Comparison of ENCODE assay signal across 9 mouse cellular contexts in genomic region chr7:118993597-118994230, GRCm38 (mm10). TPM values are rescaled to one million over a fixed set of nuclear protein-coding genes. Genes with fewer than 3 reads are reported as not detected.
A peak's percentile ranks its signal among the peaks of the same experiment; 100 is the strongest.
DNase-seq lines count a peak whose midpoint lies in the region; ATAC-seq and TF ChIP-seq lines count a peak whose summit lies in the region.
"Had no signal": no experiment of that assay in that cellular context is flagged by ENCODE, and none has a peak within 500 bp of the region (broad histone marks: within the 10 kb centered on the region; RNA-seq: fewer than 3 reads in every experiment).

No protein-coding gene starts in this region.

- no peaks in the 10 kb centered on the region for H3K79me2 ChIP-seq in heart, adult 2 months (replicated peaks; ENCODE audit: control insufficient read depth, insufficient read depth, low read length)

- TF ChIP-seq EP300 in heart, adult 2 months (IDR thresholded peaks at IDR 0.05; ENCODE audit: insufficient read depth, low read depth, low read length) = no peak
- TF ChIP-seq EP300 in ES-Bruce4 (IDR thresholded peaks at IDR 0.05; ENCODE audit: insufficient read depth, low read depth, low read length) = no peak

- peak in 1 of 2 experiments; percentile 53 for DNase-seq in heart, adult 2 months
- no peak for DNase-seq in heart, postnatal 25 days (ENCODE audit: low spot score)
- no peak for DNase-seq in hindbrain, embryonic 14.5 days (ENCODE audit: low spot score)
- no peak for DNase-seq in T-cell, adult 2 months (ENCODE audit: low spot score)

- H3K9me3 ChIP-seq in ES-Bruce4 (replicated peaks; ENCODE audit: control insufficient read depth, insufficient read depth, low read length, poor library complexity, severe bottlenecking) = no peaks in the 10 kb centered on the region
- no peaks in the 10 kb centered on the region for H3K9me3 ChIP-seq in embryonic facial prominence, embryonic 12.5 days
- H3K9me3 ChIP-seq in hindbrain, embryonic 14.5 days (ENCODE audit: control insufficient read depth, low read length) = no peaks in the 10 kb centered on the region
- H3K9me3 ChIP-seq in midbrain, embryonic 15.5 days = no peaks in the 10 kb centered on the region

- H3K27ac ChIP-seq in heart, adult 2 months = peak overlapping the region; percentile 81
- H3K27ac ChIP-seq in ES-Bruce4 (ENCODE audit: insufficient read depth, low read length) = no peak overlapping the region
- H3K27ac ChIP-seq in embryonic facial prominence, embryonic 12.5 days = no peak overlapping the region
- H3K27ac ChIP-seq in hindbrain, embryonic 14.5 days = peak overlapping the region; percentile 67
- H3K27ac ChIP-seq in midbrain, embryonic 15.5 days = peak overlapping the region; percentile 68

- H3K36me3 ChIP-seq in heart, adult 2 months (ENCODE audit: control insufficient read depth, insufficient read depth, low read length) = no peaks in the 10 kb centered on the region
- no peaks in the 10 kb centered on the region for H3K36me3 ChIP-seq in ES-Bruce4 (ENCODE audit: control insufficient read depth, insufficient read depth, low read length, poor library complexity, severe bottlenecking)
- no peaks in the 10 kb centered on the region for H3K36me3 ChIP-seq in embryonic facial prominence, embryonic 12.5 days
- no peaks in the 10 kb centered on the region for H3K36me3 ChIP-seq in hindbrain, embryonic 14.5 days (replicated peaks; ENCODE audit: control insufficient read depth, insufficient read depth)
- no peaks in the 10 kb centered on the region for H3K36me3 ChIP-seq in midbrain, embryonic 15.5 days (replicated peaks)

- 7% methylated on average over 26 of the region's 26 CpGs for WGBS in heart, adult 2 months
- 1% methylated on average over 26 of the region's 26 CpGs for WGBS in embryonic facial prominence, embryonic 12.5 days
- WGBS in hindbrain, embryonic 14.5 days = under 1% methylated on average over 26 of the region's 26 CpGs
- WGBS in midbrain, embryonic 15.5 days = 1% methylated on average over 26 of the region's 26 CpGs

- H3K9ac ChIP-seq in heart, adult 2 months (ENCODE audit: low read depth, low read length) = peak overlapping the region; percentile 82
- H3K9ac ChIP-seq in ES-Bruce4 (ENCODE audit: low read depth, poor library complexity, severe bottlenecking) = peak overlapping the region; percentile 88
- H3K9ac ChIP-seq in embryonic facial prominence, embryonic 12.5 days = peak overlapping the region; percentile 66
- peak overlapping the region; percentile 69 for H3K9ac ChIP-seq in hindbrain, embryonic 14.5 days
- peak overlapping the region; percentile 40 for H3K9ac ChIP-seq in midbrain, embryonic 15.5 days

- peaks cover 11% of the 10 kb centered on the region for H3K4me1 ChIP-seq in heart, adult 2 months (ENCODE audit: control insufficient read depth, insufficient read depth, low read length)
- H3K4me1 ChIP-seq in ES-Bruce4 (ENCODE audit: control insufficient read depth, insufficient read depth, low read length) = peaks cover 8% of the 10 kb centered on the region
- peaks cover 30% of the 10 kb centered on the region for H3K4me1 ChIP-seq in embryonic facial prominence, embryonic 12.5 days
- peaks cover 56% of the 10 kb centered on the region for H3K4me1 ChIP-seq in hindbrain, embryonic 14.5 days (replicated peaks; ENCODE audit: control insufficient read depth, insufficient read depth, low read length)
- H3K4me1 ChIP-seq in midbrain, embryonic 15.5 days = peaks cover 55% of the 10 kb centered on the region

- no peak for ATAC-seq in embryonic facial prominence, embryonic 12.5 days (ENCODE audit: insufficient number of reproducible peaks, insufficient read depth, low FRiP score, low TSS enrichment)
- peak; percentile 5; the same call in 1 of the 2 replicates for ATAC-seq in hindbrain, embryonic 14.5 days (ENCODE audit: low FRiP score)
- ATAC-seq in midbrain, embryonic 15.5 days (replicated peaks) = peak; percentile 3; the same call in 1 of the 2 replicates
- ATAC-seq in CD4-positive, CD25-positive, alpha-beta regulatory T cell, adult 4 months = no peak

- H3K27me3 ChIP-seq in heart, adult 2 months (ENCODE audit: control insufficient read depth, insufficient read depth, low read length) = no peaks in the 10 kb centered on the region
- H3K27me3 ChIP-seq in ES-Bruce4 (ENCODE audit: control insufficient read depth, insufficient read depth, low read length, poor library complexity, severe bottlenecking) = peaks cover 8% of the 10 kb centered on the region
- H3K27me3 ChIP-seq in embryonic facial prominence, embryonic 12.5 days = no peaks in the 10 kb centered on the region
- no peaks in the 10 kb centered on the region for H3K27me3 ChIP-seq in hindbrain, embryonic 14.5 days (ENCODE audit: control insufficient read depth, insufficient read depth, low read length)
- H3K27me3 ChIP-seq in midbrain, embryonic 15.5 days (replicated peaks) = no peaks in the 10 kb centered on the region

- TF ChIP-seq POLR2A in heart, adult 2 months (IDR thresholded peaks at IDR 0.05; ENCODE audit: insufficient read depth, low read depth, low read length) = no peak
- TF ChIP-seq POLR2A in ES-Bruce4 (IDR thresholded peaks at IDR 0.05; ENCODE audit: insufficient read depth, low read length) = no peak

- intact Hi-C loops in heart, adult 2 months (cut with DNase I) = loop anchor here (2.0 kb wide), 1 partner anchor 69 kb away; no protein-coding TSS in a partner anchor
- intact Hi-C loops in heart, postnatal 25 days (cut with DNase I) = loop anchor here (5.0 to 10.0 kb wide), 3 partner anchors 61 to 399 kb away; partner anchors contain the start of gene Tmc5

- no peak for TF ChIP-seq CTCF in heart, adult 2 months (IDR thresholded peaks at IDR 0.05)
- TF ChIP-seq CTCF in ES-Bruce4 (IDR thresholded peaks at IDR 0.05; ENCODE audit: low read depth, low read length) = no peak

- H3K4me3 ChIP-seq in heart, adult 2 months = peak overlapping the region; percentile 82
- H3K4me3 ChIP-seq in ES-Bruce4 (ENCODE audit: low read depth, low read length) = peak overlapping the region; percentile 86
- H3K4me3 ChIP-seq in embryonic facial prominence, embryonic 12.5 days = peak overlapping the region; percentile 56
- H3K4me3 ChIP-seq in hindbrain, embryonic 14.5 days (replicated peaks; ENCODE audit: low read length) = peak overlapping the region; percentile 57
- peak overlapping the region; percentile 45 for H3K4me3 ChIP-seq in midbrain, embryonic 15.5 days

- H3K4me2 ChIP-seq in embryonic facial prominence, embryonic 12.5 days (replicated peaks) = peak overlapping the region; percentile 82
- peak overlapping the region; percentile 89 for H3K4me2 ChIP-seq in hindbrain, embryonic 14.5 days (replicated peaks)
- H3K4me2 ChIP-seq in midbrain, embryonic 15.5 days = peak overlapping the region; percentile 83

RNA-seq across cellular contexts. Expression of gene Gprc5b, which starts 1.3 kb away (rescaled TPM):
- total RNA-seq in heart, adult 2 months (2021) = 10 to 100 TPM; 11.3 to 11.6 TPM
- polyA plus RNA-seq in heart, adult 2 months (2012; rRNA removed) = 20.4 and 24.0 TPM in 2 replicates
- 10 to 100 TPM; 13.9 to 15.7 TPM for total RNA-seq in heart, postnatal 25 days (2021)
- polyA plus RNA-seq in ES-Bruce4 (2011; ENCODE audit: insufficient read depth, insufficient read length, low read depth, missing spikeins) = 14.6 and 15.7 TPM in 2 replicates
- 9.2 and 10.5 TPM in 2 replicates for polyA plus RNA-seq in embryonic facial prominence, embryonic 12.5 days (2016; fragmentation: Nextera tagmentation; extraction: Ambion mirVana)
- polyA plus RNA-seq in hindbrain, embryonic 14.5 days (2014; fragmentation: Nextera tagmentation; extraction: Ambion mirVana) = 9.3 and 10.2 TPM in 2 replicates
- polyA plus RNA-seq in midbrain, embryonic 15.5 days (2015; fragmentation: Nextera tagmentation; extraction: Ambion mirVana) = 6.1 TPM in 2 replicates
- 1 to 10 TPM in 1 of 2 experiments, under 1 TPM in 1; 0.98 to 1.0 TPM for polyA plus RNA-seq in CD4-positive, CD25-positive, alpha-beta regulatory T cell, adult 4 months (2017; shearing (Covaris generic))
- total RNA-seq: MEL had no signal

Comparison
In these comparisons a context has a peak if more than half of its experiments do, and no peak if none do; other contexts are left out.
1. H3K27ac ChIP-seq: peak in heart, adult 2 months (single experiment), hindbrain, embryonic 14.5 days (single experiment) and midbrain, embryonic 15.5 days (single experiment); none in ES-Bruce4 (single experiment) and embryonic facial prominence, embryonic 12.5 days (single experiment).
2. ATAC-seq: peak in hindbrain, embryonic 14.5 days (single experiment) and midbrain, embryonic 15.5 days (single experiment); none in embryonic facial prominence, embryonic 12.5 days (single experiment) and CD4-positive, CD25-positive, alpha-beta regulatory T cell, adult 4 months (single experiment).
3. Peak in every context shown above with its lines, with median percentiles within 50 percentile points of each other: H3K4me3 ChIP-seq, H3K9ac ChIP-seq and H3K4me2 ChIP-seq.